Mouse (Mus musculus): ENCODE data around the gene Arap2. TPM values are rescaled to one million over a fixed set of nuclear protein-coding genes. Genes with fewer than 3 reads are reported as not detected.
"Not testable (repeated sequence)": the region's sequence is repeated elsewhere in the genome, so short reads cannot be mapped to it uniquely, and the experiment has no call there.

Arap2 gene
- polyA plus RNA-seq, 1 experiment from 2014 or later, result 2.0 TPM

GRCm38 (mm10) chr5:62748168-62748567 lies 17.8 kb downstream of the Arap2 start:
- no peaks in the 10 kb centered on the region for H3K27me3 ChIP-seq (ENCODE audit: insufficient read depth, low read length)
- H3K9ac ChIP-seq (replicated peaks; ENCODE audit: low read length), result no peak overlapping the region
- H3K27ac ChIP-seq (ENCODE audit: low read length), result no peak overlapping the region
- no peaks in the 10 kb centered on the region for H3K9me3 ChIP-seq (ENCODE audit: low read length)
- no peaks in the 10 kb centered on the region for H3K36me3 ChIP-seq (ENCODE audit: insufficient read depth, low read length)
- H3K4me2 ChIP-seq (replicated peaks; ENCODE audit: low read depth, low read length), result no peak overlapping the region
- 100% methylated on average over 2 of the region's 2 CpGs for WGBS
- H3K4me3 ChIP-seq (ENCODE audit: low read length), result no peak overlapping the region
- ATAC-seq (ENCODE audit: low FRiP score, low TSS enrichment), result no peak
- H3K4me1 ChIP-seq (ENCODE audit: insufficient read depth, low read length), result no peaks in the 10 kb centered on the region

- Histone ChIP-seq H3K27me3 (ENCODE audit: insufficient read depth, low read length) (no peaks in the 10 kb centered on the region), H3K27ac (ENCODE audit: low read length) (no peak overlapping the region), H3K4me3 (ENCODE audit: low read length) (no peak overlapping the region), H3K9me3 (ENCODE audit: low read length) (no peaks in the 10 kb centered on the region), H3K36me3 (ENCODE audit: insufficient read depth, low read length) (no peaks in the 10 kb centered on the region), H3K4me1 (ENCODE audit: insufficient read depth, low read length) (no peaks in the 10 kb centered on the region), H3K9ac (replicated peaks; ENCODE audit: low read length) (no peak overlapping the region), H3K4me2 (replicated peaks; ENCODE audit: low read depth, low read length) (no peak overlapping the region)
- 80% methylated on average over 9 of the region's 9 CpGs for WGBS
- no peak for ATAC-seq (ENCODE audit: low FRiP score, low TSS enrichment)
These were observed 22.6 kb downstream of the Arap2 start for GRCm38 (mm10) chr5:62743220-62743922.

GRCm38 (mm10) chr5:62739451-62740415 lies 26.2 kb downstream of the Arap2 start:
- H3K27me3 ChIP-seq (ENCODE audit: insufficient read depth, low read length), result no peaks in the 10 kb centered on the region
- no peak overlapping the region for H3K4me3 ChIP-seq (ENCODE audit: low read length)
- ATAC-seq (ENCODE audit: low FRiP score, low TSS enrichment), result no peak
- H3K27ac ChIP-seq (ENCODE audit: low read length), result no peak overlapping the region
- H3K4me1 ChIP-seq (ENCODE audit: insufficient read depth, low read length), result no peaks in the 10 kb centered on the region
- no peak overlapping the region for H3K9ac ChIP-seq (replicated peaks; ENCODE audit: low read length)
- no peaks in the 10 kb centered on the region for H3K36me3 ChIP-seq (ENCODE audit: insufficient read depth, low read length)
- no peaks in the 10 kb centered on the region for H3K9me3 ChIP-seq (ENCODE audit: low read length)
- 78% methylated on average over 9 of the region's 9 CpGs for WGBS
- H3K4me2 ChIP-seq (replicated peaks; ENCODE audit: low read depth, low read length), result no peak overlapping the region

DNA sequence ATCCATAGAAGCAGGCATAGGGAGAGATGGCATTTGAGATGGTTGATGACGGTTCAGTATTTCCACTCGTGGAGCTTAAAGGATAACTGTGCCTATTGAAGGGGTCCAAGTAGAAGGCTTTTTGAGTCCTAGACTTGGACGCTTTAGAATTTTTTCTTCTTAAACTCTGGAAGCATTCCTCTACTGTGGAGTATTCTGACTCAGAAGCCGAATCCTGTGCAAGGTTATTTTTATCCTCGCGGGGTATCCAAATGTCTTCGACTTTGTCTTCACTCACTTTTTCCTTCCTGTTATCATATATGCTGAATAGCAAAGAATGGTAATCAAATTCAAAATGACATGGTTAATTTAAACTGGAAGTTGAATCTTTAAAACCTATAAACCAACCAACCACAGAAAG lies 35.4 kb downstream of the Arap2 start:
- not testable (repeated sequence) for H3K4me3 ChIP-seq (ENCODE audit: low read length); H3K36me3 ChIP-seq (ENCODE audit: insufficient read depth, low read length); H3K9ac ChIP-seq (replicated peaks; ENCODE audit: low read length); H3K9me3 ChIP-seq (ENCODE audit: low read length); H3K4me1 ChIP-seq (ENCODE audit: insufficient read depth, low read length); H3K27me3 ChIP-seq (ENCODE audit: insufficient read depth, low read length); H3K27ac ChIP-seq (ENCODE audit: low read length); ATAC-seq (ENCODE audit: low FRiP score, low TSS enrichment); H3K4me2 ChIP-seq (replicated peaks; ENCODE audit: low read depth, low read length)
- WGBS, result 92% methylated on average over 6 of the region's 7 CpGs

GRCm38 (mm10) chr5:62725551-62725950 lies 40.4 kb downstream of the Arap2 start:
- WGBS, result 80% methylated on average over 2 of the region's 2 CpGs
- no peaks in the 10 kb centered on the region for H3K36me3 ChIP-seq (ENCODE audit: insufficient read depth, low read length)
- no peak overlapping the region for H3K9ac ChIP-seq (replicated peaks; ENCODE audit: low read length)
- H3K9me3 ChIP-seq (ENCODE audit: low read length), result no peaks in the 10 kb centered on the region
- no peak overlapping the region for H3K4me2 ChIP-seq (replicated peaks; ENCODE audit: low read depth, low read length)
- H3K4me3 ChIP-seq (ENCODE audit: low read length), result no peak overlapping the region
- H3K27ac ChIP-seq (ENCODE audit: low read length), result no peak overlapping the region
- ATAC-seq (ENCODE audit: low FRiP score, low TSS enrichment), result no peak
- no peaks in the 10 kb centered on the region for H3K4me1 ChIP-seq (ENCODE audit: insufficient read depth, low read length)
- H3K27me3 ChIP-seq (ENCODE audit: insufficient read depth, low read length), result no peaks in the 10 kb centered on the region

GRCm38 (mm10) chr5:62723261-62724105 lies 42.5 kb downstream of the Arap2 start:
- no peaks in the 10 kb centered on the region for H3K27me3 ChIP-seq (ENCODE audit: insufficient read depth, low read length)
- H3K27ac ChIP-seq (ENCODE audit: low read length), result no peak overlapping the region
- no peak overlapping the region for H3K4me2 ChIP-seq (replicated peaks; ENCODE audit: low read depth, low read length)
- WGBS, result 61% methylated on average over 3 of the region's 3 CpGs
- no peaks in the 10 kb centered on the region for H3K36me3 ChIP-seq (ENCODE audit: insufficient read depth, low read length)
- no peak overlapping the region for H3K9ac ChIP-seq (replicated peaks; ENCODE audit: low read length)
- H3K4me3 ChIP-seq (ENCODE audit: low read length), result no peak overlapping the region
- H3K9me3 ChIP-seq (ENCODE audit: low read length), result no peaks in the 10 kb centered on the region
- ATAC-seq (ENCODE audit: low FRiP score, low TSS enrichment), result no peak
- H3K4me1 ChIP-seq (ENCODE audit: insufficient read depth, low read length), result no peaks in the 10 kb centered on the region

DNA sequence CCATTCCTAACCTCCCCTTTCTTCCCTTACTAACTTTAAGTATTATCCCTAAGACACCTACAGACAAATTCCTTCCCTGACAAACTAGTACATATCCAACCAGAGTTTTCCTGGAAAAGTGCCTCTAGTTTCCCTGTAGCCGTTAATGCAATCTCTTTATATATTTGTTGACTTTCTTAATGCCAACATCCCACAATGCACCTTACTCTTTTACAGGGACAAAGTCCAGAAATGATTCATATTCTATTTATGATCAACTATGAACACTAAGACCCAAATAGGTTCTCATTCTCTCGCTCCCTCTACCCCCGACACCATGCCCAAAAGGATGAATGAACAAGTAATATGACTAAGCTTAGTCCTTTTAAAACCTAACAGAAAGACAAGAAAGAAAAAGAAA lies 49.5 kb downstream of the Arap2 start:
- no peak overlapping the region for H3K4me2 ChIP-seq (replicated peaks; ENCODE audit: low read depth, low read length)
- ATAC-seq (ENCODE audit: low FRiP score, low TSS enrichment), result no peak
- 90% methylated on average over 3 of the region's 3 CpGs for WGBS
- no peaks in the 10 kb centered on the region for H3K4me1 ChIP-seq (ENCODE audit: insufficient read depth, low read length)
- no peaks in the 10 kb centered on the region for H3K27me3 ChIP-seq (ENCODE audit: insufficient read depth, low read length)
- H3K9me3 ChIP-seq (ENCODE audit: low read length), result no peaks in the 10 kb centered on the region
- H3K36me3 ChIP-seq (ENCODE audit: insufficient read depth, low read length), result no peaks in the 10 kb centered on the region
- H3K27ac ChIP-seq (ENCODE audit: low read length), result no peak overlapping the region
- no peak overlapping the region for H3K4me3 ChIP-seq (ENCODE audit: low read length)
- no peak overlapping the region for H3K9ac ChIP-seq (replicated peaks; ENCODE audit: low read length)

- ATAC-seq (ENCODE audit: low FRiP score, low TSS enrichment), result no peak
- H3K9me3 ChIP-seq (ENCODE audit: low read length), result no peaks in the 10 kb centered on the region
- H3K27me3 ChIP-seq (ENCODE audit: insufficient read depth, low read length), result no peaks in the 10 kb centered on the region
- no peak overlapping the region for H3K4me2 ChIP-seq (replicated peaks; ENCODE audit: low read depth, low read length)
- WGBS, result 82% methylated on average over 1 of the region's 1 CpGs
- no peaks in the 10 kb centered on the region for H3K4me1 ChIP-seq (ENCODE audit: insufficient read depth, low read length)
- H3K36me3 ChIP-seq (ENCODE audit: insufficient read depth, low read length), result no peaks in the 10 kb centered on the region
- H3K27ac ChIP-seq (ENCODE audit: low read length), result no peak overlapping the region
- H3K9ac ChIP-seq (replicated peaks; ENCODE audit: low read length), result no peak overlapping the region
- H3K4me3 ChIP-seq (ENCODE audit: low read length), result no peak overlapping the region
These were observed 50.0 kb downstream of the Arap2 start for GRCm38 (mm10) chr5:62715977-62716376.

- H3K27ac ChIP-seq (ENCODE audit: low read length), result no peak overlapping the region
- no peak overlapping the region for H3K4me2 ChIP-seq (replicated peaks; ENCODE audit: low read depth, low read length)
- ATAC-seq (ENCODE audit: low FRiP score, low TSS enrichment), result no peak
- no peaks in the 10 kb centered on the region for H3K36me3 ChIP-seq (ENCODE audit: insufficient read depth, low read length)
- no peaks in the 10 kb centered on the region for H3K4me1 ChIP-seq (ENCODE audit: insufficient read depth, low read length)
- H3K9me3 ChIP-seq (ENCODE audit: low read length), result no peaks in the 10 kb centered on the region
- 59% methylated on average over 4 of the region's 4 CpGs for WGBS
- H3K9ac ChIP-seq (replicated peaks; ENCODE audit: low read length), result no peak overlapping the region
- no peaks in the 10 kb centered on the region for H3K27me3 ChIP-seq (ENCODE audit: insufficient read depth, low read length)
- H3K4me3 ChIP-seq (ENCODE audit: low read length), result no peak overlapping the region
These were observed 50.5 kb downstream of the Arap2 start for GRCm38 (mm10) chr5:62715436-62715835.

Measured in kidney, embryonic 16.5 days (tissue).